In genomic region chr4:137676057-137676456, GRCm38 (mm10) we compare ENCODE assay signal across 9 mouse cellular contexts. TPM values are rescaled to one million over a fixed set of nuclear protein-coding genes. Genes with fewer than 3 reads are reported as not detected.
A peak's percentile ranks its signal among the peaks of the same experiment; 100 is the strongest.
DNase-seq lines count a peak whose midpoint lies in the region; ATAC-seq lines count a peak whose summit lies in the region.
"Had no signal": no experiment of that assay in that cellular context is flagged by ENCODE, and none has a peak within 500 bp of the region (broad histone marks: within the 10 kb centered on the region; RNA-seq: fewer than 3 reads in every experiment).

No protein-coding gene starts in this region.

- H3K9ac ChIP-seq in forebrain, embryonic 15.5 days (replicated peaks), result no peak overlapping the region
- H3K9ac ChIP-seq in liver, embryonic 13.5 days, result no peak overlapping the region
- 0 out of 2 replicates have a peak overlapping the region, but pooled peaks have one; percentile 1 for H3K9ac ChIP-seq in neural tube, embryonic 13.5 days
- H3K9ac ChIP-seq: embryonic facial prominence, embryonic 15.5 days had no signal

- DNase-seq in left cerebral cortex, adult 18-20 months (ENCODE audit: low spot score in 2 of 2), result peak; percentile 83 to 87
- DNase-seq in left cerebral cortex, adult 11 months (ENCODE audit: low spot score), result no peak
- DNase-seq in c-Kit-positive CD71-positive TER-119-positive erythroid progenitor cells, embryonic 14.5 days (ENCODE audit: low spot score), result peak; percentile 59
- DNase-seq in liver, embryonic 13.5 days, result peak; percentile 40
- peak; percentile 89 for DNase-seq in testis, postnatal 10 days (ENCODE audit: low spot score)

- H3K4me1 ChIP-seq in forebrain, embryonic 15.5 days, result peaks cover 27% of the 10 kb centered on the region
- no peaks in the 10 kb centered on the region for H3K4me1 ChIP-seq in liver, embryonic 13.5 days (replicated peaks)
- peaks cover 23% of the 10 kb centered on the region for H3K4me1 ChIP-seq in neural tube, embryonic 13.5 days (replicated peaks)

- H3K27ac ChIP-seq in forebrain, embryonic 15.5 days (replicated peaks), result no peak overlapping the region
- H3K27ac ChIP-seq in liver, embryonic 13.5 days, result no peak overlapping the region
- H3K27ac ChIP-seq in neural tube, embryonic 13.5 days (replicated peaks), result no peak overlapping the region
- H3K27ac ChIP-seq: embryonic facial prominence, embryonic 15.5 days had no signal

- H3K27me3 ChIP-seq in forebrain, embryonic 15.5 days, result no peaks in the 10 kb centered on the region
- peaks cover 40% of the 10 kb centered on the region for H3K27me3 ChIP-seq in liver, embryonic 13.5 days
- H3K27me3 ChIP-seq in neural tube, embryonic 13.5 days, result peaks cover 24% of the 10 kb centered on the region

- 0 out of 2 replicates have a peak, but pooled peaks have one; percentile 21 for ATAC-seq in forebrain, embryonic 15.5 days (replicated peaks)
- peak; percentile 21 for ATAC-seq in inflammation-experienced regulatory T-cells, adult 6 months
- ATAC-seq in liver, embryonic 13.5 days (ENCODE audit: low read depth), result peak; percentile 31; the same call in 1 of the 2 replicates
- peak; percentile 38 for ATAC-seq in neural tube, embryonic 13.5 days (ENCODE audit: low read depth)

- H3K36me3 ChIP-seq in forebrain, embryonic 15.5 days, result no peaks in the 10 kb centered on the region
- H3K36me3 ChIP-seq in liver, embryonic 13.5 days, result no peaks in the 10 kb centered on the region
- H3K36me3 ChIP-seq in neural tube, embryonic 13.5 days, result no peaks in the 10 kb centered on the region
- H3K36me3 ChIP-seq: embryonic facial prominence, embryonic 15.5 days had no signal

- no peak overlapping the region for H3K4me2 ChIP-seq in forebrain, embryonic 15.5 days (replicated peaks)
- no peak overlapping the region for H3K4me2 ChIP-seq in liver, embryonic 13.5 days
- H3K4me2 ChIP-seq in neural tube, embryonic 13.5 days, result no peak overlapping the region
- H3K4me2 ChIP-seq: embryonic facial prominence, embryonic 15.5 days had no signal

- H3K9me3 ChIP-seq in forebrain, embryonic 15.5 days, result no peaks in the 10 kb centered on the region
- no peaks in the 10 kb centered on the region for H3K9me3 ChIP-seq in liver, embryonic 13.5 days (replicated peaks)
- no peaks in the 10 kb centered on the region for H3K9me3 ChIP-seq in neural tube, embryonic 13.5 days
- H3K9me3 ChIP-seq: embryonic facial prominence, embryonic 15.5 days had no signal

- 6% methylated on average over 11 of the region's 11 CpGs for WGBS in forebrain, embryonic 15.5 days
- 12% methylated on average over 11 of the region's 11 CpGs for WGBS in liver, embryonic 13.5 days (ENCODE audit: insufficient replicate concordance)
- 11% methylated on average over 11 of the region's 11 CpGs for WGBS in neural tube, embryonic 13.5 days

- H3K4me3 ChIP-seq in forebrain, embryonic 15.5 days, result no peak overlapping the region
- no peak overlapping the region for H3K4me3 ChIP-seq in liver, embryonic 13.5 days (replicated peaks)
- no peak overlapping the region for H3K4me3 ChIP-seq in neural tube, embryonic 13.5 days
- H3K4me3 ChIP-seq: embryonic facial prominence, embryonic 15.5 days had no signal

RNA-seq across cellular contexts. Expression of gene Rap1gap, which starts 11.5 kb away (rescaled TPM):
- 100 to 1,000 TPM; 289 to 307 TPM for total RNA-seq in left cerebral cortex, adult 18-20 months (2021)
- 31.2 and 40.4 TPM in 2 replicates for polyA plus RNA-seq in forebrain, embryonic 15.5 days (2015; fragmentation: Nextera tagmentation; extraction: Ambion mirVana)
- 1 to 10 TPM in 2 of 3 experiments, under 1 TPM in 1; 0.45 to 2.3 (median 1.9) TPM for polyA plus RNA-seq in inflammation-experienced regulatory T-cells, adult 6 months (2017; shearing (Covaris generic))
- polyA plus RNA-seq in liver, embryonic 13.5 days (2015; fragmentation: Nextera tagmentation; extraction: Ambion mirVana), result 1.2 and 1.4 TPM in 2 replicates
- polyA plus RNA-seq in neural tube, embryonic 13.5 days (2015; fragmentation: Nextera tagmentation; extraction: Ambion mirVana), result 39.5 and 51.2 TPM in 2 replicates
